Mouse (Mus musculus) T-helper 1 cell (primary cell): ENCODE measurements around the gene Rgl2.

Experiments
- in situ Hi-C: fragments of 300-600 bp; cut with MboI, MseI; formaldehyde crosslinking; loops from one replicate; pipeline ENCODE4 v1.15.1; 2025; ENCODE audit warnings: high pct_unique_total_duplicates

The Rgl2 gene

DNA sequence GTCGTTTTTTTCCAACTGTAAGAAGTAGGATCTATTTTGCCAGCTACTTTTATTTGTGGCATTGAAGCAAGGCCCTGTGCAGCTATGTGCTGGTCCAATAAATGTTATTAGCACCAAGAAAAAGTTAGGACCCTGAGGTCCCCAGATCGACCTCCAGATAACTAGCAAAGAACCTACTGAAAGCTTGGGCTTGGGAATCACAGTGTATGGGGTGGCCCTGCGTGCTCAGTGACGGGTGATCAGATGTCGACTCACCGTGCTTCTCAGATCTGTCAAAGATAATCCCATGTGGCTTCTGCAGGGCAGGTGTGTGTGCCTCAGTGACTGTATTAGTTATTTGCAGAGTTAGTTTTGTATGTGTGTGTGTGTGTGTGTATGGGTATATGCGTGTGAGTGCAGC lies 8.0 kb upstream of the Rgl2 start:
- in situ Hi-C loops, result no loop called here

- in situ Hi-C loops, result no loop called here
Measured at GRCm38 (mm10) chr17:33924577-33925283, 4.6 kb upstream of the Rgl2 start.

DNA sequence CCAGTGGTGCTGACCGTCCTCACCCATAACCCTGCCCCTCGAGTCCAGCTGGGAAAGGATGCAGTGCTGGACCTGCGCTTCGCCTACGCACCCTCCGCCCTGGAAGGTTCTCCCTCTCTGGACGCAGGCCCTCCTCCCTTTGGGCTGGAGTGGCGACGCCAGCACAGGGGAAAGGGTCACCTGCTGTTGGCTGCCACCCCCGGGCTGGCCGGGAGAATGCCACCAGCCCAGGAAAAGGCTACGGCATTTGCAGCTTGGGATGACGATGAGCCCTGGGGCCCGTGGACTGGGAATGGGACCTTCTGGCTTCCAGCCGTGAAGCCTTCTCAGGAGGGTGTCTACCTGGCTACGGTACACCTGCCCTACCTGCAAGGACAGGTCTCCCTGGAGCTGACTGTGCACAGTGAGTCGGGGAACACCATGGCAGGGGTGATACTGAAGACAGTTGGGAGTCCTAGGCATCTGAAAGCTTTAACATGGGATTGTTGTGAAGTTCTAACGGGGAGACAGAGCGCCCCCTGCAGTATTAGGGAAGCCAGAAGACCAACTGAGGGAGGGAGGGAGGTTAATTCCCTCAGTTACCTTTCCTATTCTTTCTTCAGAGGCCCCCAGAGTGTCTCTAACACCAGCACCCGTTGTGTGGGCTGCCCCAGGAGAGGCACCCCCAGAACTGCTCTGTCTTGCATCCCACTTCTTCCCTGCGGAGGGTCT lies 3.8 kb upstream of the Rgl2 start:
- in situ Hi-C loops, result no loop called here

DNA sequence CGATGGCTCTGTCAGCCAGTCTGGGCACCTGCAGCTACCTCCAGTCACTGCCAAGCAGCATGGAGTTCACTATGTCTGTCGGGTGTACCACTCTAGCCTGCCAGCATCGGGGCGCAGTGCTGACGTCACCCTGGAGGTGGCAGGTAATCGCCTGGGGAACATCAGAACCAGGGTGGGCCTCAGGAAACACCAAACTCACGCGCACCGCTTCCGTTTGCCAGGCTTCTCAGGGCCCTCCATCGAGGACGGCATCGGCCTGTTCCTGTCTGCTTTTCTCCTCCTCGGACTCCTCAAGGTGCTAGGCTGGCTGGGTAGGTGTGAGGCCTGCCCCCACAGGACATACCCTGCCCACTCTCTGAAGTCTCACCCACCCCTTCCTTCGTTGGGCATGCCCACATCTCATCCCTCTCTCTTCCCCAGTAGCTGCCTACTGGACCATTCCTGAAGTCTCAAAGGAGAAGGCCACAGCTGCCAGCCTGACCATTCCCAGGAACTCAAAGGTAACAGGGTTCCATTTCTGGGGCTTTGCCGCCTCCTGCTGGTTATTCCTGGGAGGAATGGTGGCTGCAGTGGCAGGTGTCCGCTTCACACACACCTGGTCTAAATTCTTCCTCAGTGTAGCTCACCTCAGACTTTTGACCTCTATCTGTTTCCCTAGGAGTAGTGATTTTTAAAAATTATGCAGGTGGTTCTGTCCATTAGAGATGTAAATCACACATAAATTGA lies 3.0 kb upstream of the Rgl2 start:
- in situ Hi-C loops, result no loop called here

DNA sequence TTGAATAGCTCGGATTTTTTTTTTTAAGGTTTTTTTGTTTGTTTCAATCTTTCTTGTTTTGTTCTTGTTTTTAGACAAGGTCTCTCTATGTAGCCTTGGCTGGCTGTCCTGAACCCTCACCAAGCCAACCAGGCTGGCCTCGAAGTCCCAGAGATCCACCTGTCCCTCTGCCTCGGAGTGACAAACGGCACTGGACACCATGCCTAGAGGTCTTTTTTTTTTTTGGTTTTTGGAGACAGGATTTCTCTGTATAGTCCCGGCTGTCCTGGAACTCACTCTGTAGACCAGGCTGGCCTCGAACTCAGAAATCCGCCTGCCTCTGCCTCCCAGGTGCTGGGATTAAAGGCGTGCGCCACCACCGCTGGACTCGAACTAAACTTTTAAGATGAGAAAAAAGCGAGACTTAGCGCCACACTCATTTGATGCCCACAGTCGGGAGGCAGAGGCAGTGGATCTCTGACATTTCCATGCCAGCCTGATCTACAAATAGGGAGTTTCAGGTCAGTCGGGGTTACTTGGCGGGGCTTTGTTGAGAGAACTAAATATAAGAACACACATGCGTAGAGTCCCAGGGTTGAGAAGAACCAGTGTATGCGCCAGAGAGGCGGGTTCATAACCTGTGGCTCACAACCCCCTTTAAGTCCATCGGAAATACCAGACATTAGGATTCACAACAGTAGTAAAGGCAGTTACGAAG lies 944 bp upstream of the Rgl2 start:
- in situ Hi-C loops, result no loop called here

DNA sequence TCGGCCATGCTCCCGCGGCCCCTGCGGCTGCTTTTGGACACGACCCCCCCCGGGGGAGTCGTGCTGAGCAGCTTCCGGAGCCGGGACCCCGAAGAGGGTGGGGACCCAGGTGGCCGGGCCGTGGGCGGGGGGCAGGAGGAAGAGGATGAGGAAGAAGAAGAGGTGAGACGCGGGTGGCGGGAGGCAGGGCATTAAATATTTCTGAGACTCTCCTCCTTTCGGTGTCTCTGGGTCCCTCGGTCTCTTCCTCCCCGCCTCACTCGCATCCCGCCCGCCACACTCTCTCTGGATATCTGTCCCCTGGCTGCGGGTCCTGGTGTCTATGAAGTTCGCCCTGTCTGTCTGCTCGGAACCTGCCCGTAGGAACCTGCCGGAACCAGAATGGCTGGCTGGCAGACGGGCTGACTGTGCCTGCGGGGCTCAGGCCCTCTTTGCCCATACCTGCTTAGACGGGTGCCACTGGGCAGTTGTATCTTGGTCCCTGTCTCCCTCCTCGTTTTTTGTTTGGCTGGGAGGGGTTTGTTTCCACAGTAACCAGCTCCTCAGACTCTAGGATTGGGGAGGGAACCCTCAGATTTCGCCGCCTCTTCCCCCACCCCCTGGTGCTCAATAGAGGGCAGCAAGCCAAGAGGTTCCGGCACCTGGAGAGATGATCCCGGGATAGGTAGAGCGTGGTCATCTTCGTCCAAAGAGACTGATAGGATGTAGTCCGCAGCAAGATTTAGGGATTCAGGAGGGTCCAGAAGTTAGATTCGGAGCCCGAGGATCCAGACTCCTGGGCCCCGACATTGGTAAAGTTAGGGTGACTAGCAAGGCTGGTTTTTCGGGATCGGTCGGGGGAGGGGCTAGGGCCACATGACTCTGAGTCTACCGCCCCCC lies 1.2 kb downstream of the Rgl2 start:
- in situ Hi-C loops, result no loop called here

DNA sequence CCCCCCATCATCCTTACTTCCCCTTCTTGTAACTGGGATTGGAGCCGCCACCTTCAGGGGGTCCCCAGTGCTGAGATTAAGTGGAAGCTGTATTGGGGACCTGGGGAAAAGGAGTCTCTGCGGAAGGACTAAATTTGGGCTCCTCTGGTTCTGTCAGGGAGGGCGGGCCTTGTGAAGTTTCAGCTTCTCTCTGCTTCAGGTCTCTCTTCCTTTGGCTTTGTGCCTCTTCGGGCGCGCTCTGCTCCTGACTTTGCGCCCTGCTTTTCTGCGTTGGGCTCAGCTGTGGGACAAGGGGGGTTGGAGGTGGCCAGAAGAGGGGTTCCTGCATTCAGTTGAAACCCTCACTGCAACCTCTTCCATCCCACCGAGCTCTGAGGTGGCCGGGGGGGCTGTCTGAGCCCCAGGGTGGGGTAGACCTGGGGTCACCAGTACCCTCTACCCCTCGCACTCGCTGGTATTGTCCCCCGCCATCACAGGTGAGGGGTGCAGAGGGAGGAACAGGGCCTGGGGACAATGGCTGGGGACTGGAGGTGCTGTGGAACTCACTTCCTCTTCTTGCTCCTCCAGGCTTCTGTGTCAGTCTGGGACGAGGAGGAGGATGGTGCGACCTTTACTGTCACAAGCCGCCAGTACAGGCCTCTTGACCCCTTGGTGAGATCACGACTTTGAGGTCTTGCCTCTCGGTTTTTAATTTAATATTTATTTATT lies 2.0 kb downstream of the Rgl2 start:
- in situ Hi-C loops, result no loop called here

DNA sequence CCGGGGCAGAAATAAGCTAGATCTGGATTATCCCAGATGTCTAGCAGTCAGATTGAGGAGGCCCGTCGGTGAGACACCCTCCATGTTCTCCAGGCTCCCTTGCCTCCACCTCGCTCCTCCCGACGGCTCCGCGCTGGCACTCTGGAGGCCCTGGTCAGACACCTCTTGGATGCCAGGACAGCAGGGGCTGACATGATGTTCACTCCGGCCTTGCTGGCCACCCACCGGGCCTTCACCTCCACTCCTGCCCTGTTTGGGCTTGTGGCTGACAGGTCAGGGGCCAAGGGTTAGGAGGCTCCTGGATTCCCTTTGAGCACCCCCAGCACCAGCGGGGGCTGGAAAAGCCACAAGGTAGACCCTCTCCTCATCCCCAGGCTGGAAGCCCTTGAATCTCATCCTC lies 2.6 kb downstream of the Rgl2 start:
- in situ Hi-C loops, result no loop called here

DNA sequence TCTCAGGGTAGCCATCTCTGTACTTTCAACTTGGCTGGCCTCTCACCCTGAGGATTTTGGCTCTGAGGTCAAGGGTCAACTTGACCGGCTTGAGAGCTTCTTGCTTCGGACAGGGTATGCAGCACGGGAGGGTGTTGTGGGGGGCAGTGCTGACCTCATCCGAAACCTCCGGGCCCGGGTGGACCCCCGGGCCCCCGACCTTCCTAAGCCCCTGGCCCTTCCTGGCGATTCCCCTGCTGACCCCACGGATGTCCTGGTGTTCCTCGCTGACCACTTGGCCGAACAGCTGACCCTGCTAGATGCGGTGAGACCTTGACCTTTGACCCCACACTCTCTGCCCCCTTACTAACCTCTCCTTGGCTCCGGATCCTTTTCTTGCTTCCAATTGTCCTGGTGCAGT lies 3.1 kb downstream of the Rgl2 start:
- in situ Hi-C loops, result no loop called here

GRCm38 (mm10) chr17:33932970-33933369 lies 3.6 kb downstream of the Rgl2 start:
- in situ Hi-C loops, result no loop called here

- in situ Hi-C loops, result no loop called here
Measured at GRCm38 (mm10) chr17:33935422-33936055, 6.2 kb downstream of the Rgl2 start.

- in situ Hi-C loops, result no loop called here
Measured at GRCm38 (mm10) chr17:33936993-33937392, 7.7 kb downstream of the Rgl2 start.

DNA sequence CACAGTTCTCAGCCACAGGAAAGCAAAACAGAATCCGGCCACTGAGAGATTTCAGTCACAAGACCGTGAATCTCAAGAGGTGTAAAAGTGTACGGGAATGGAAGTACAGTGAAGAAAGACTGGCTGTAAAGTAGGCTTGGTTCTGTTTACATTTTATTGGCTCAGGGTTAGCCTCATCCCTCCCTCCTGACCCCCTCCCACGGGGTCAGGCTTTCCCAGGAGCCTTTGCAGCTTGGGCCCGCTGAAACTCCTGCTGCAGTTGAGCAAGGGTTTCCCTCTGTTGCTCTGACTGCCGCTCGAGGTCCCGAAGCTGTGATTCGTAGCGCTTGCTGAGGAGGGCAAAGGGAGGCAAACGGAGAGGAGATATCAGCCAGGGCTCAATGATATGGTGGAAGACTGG lies 9.4 kb downstream of the Rgl2 start:
- in situ Hi-C loops, result no loop called here

DNA sequence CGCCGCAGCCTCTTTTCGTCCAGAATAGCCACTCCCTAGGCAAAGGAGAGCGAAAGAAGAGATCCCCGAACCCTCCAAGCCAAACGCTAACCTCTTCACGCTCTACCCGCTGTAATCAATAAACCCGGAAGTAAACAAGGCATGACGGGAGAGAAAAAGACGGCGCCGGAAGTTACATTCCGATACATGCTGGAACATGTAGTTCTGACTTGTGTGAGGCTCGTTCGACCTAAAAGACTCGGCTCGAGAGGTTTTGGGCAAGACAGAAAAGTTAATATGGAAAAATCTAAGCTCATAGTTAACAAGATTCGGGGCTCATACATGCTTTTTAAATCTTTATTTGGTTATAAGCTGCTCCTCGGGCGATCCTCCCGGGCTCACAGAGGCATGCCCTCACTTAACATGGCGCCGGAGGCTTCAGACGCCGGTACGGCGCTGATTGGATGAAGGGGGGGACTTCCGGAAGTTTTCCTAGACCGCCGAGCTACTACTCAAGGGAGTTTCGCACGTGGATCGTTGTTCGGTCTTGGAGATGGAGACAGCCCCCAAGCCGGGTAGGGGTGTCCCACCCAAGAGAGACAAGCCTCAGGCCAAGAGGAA lies 11.0 kb downstream of the Rgl2 start, which contains the start of the genes Pfdn6 and Wdr46:
Gene Pfdn6 (minus strand): TSS at position 138 of the 600 bp plus-strand sequence.
Gene Wdr46 (plus strand): TSS at position 455 of the 600 bp plus-strand sequence.
- in situ Hi-C loops, result no loop called here

GRCm38 (mm10) chr17:33940981-33941380 lies 11.6 kb downstream of the Rgl2 start:
- in situ Hi-C loops, result no loop called here

GRCm38 (mm10) chr17:33941381-33941780 lies 12.0 kb downstream of the Rgl2 start:
- in situ Hi-C loops, result no loop called here

DNA sequence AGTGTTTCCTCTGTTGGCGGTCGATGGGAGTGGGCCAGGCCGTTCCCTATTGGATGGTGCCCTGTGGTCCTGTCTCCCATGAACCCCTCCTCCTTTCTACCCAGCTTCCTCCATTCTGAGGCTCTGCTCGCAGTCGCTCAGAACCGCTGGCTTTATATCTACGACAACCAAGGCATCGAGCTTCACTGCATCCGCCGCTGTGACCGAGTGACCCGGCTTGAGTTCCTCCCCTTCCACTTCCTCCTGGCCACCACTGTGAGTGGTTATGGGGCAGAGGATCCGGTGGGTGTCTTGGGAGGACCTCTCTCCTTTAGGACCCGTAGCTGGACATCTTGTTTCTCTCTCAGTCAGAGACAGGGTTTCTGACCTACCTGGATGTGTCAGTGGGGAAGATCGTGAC lies 14.1 kb downstream of the Rgl2 start:
- in situ Hi-C loops, result no loop called here

GRCm38 (mm10) chr17:33947430-33948089 lies 18.2 kb downstream of the Rgl2 start:
- in situ Hi-C loops, result no loop called here
